Comparison of ENCODE assay signal across 12 mouse cellular contexts in genomic region chr6:116405243-116405642, GRCm38 (mm10). TPM values are rescaled to one million over a fixed set of nuclear protein-coding genes. Genes with fewer than 3 reads are reported as not detected.
DNase-seq lines count a peak whose midpoint lies in the region; ATAC-seq and TF ChIP-seq lines count a peak whose summit lies in the region.
"Had no signal": no experiment of that assay in that cellular context is flagged by ENCODE, and none has a peak within 500 bp of the region (broad histone marks: within the 10 kb centered on the region; RNA-seq: fewer than 3 reads in every experiment).

No protein-coding gene starts in this region.

- no peak overlapping the region for H3K4me2 ChIP-seq in forebrain, embryonic 14.5 days (ENCODE audit: low read length)
- no peak overlapping the region for H3K4me2 ChIP-seq in hindbrain, embryonic 13.5 days
- no peak overlapping the region for H3K4me2 ChIP-seq in midbrain, embryonic 14.5 days (ENCODE audit: low read length)
- H3K4me2 ChIP-seq: lung, embryonic 15.5 days had no signal

- H3K9me3 ChIP-seq in forebrain, embryonic 10.5 days, result no peaks in the 10 kb centered on the region
- no peaks in the 10 kb centered on the region for H3K9me3 ChIP-seq in forebrain, embryonic 14.5 days (replicated peaks; ENCODE audit: control insufficient read depth, low read length)
- no peaks in the 10 kb centered on the region for H3K9me3 ChIP-seq in hindbrain, embryonic 13.5 days
- H3K9me3 ChIP-seq in midbrain, embryonic 14.5 days (ENCODE audit: control insufficient read depth, low read length), result no peaks in the 10 kb centered on the region
- H3K9me3 ChIP-seq: lung, embryonic 15.5 days had no signal

- TF ChIP-seq CTCF in kidney, adult 2 months (conservative IDR thresholded peaks at IDR 0.05; ENCODE audit: insufficient read depth, insufficient read length, low read depth, low read length), result no peak

- H3K27me3 ChIP-seq in forebrain, embryonic 10.5 days (ENCODE audit: poor library complexity, severe bottlenecking), result no peaks in the 10 kb centered on the region
- no peaks in the 10 kb centered on the region for H3K27me3 ChIP-seq in forebrain, embryonic 14.5 days (replicated peaks; ENCODE audit: control insufficient read depth, insufficient read depth, low read length)
- no peaks in the 10 kb centered on the region for H3K27me3 ChIP-seq in hindbrain, embryonic 13.5 days
- no peaks in the 10 kb centered on the region for H3K27me3 ChIP-seq in midbrain, embryonic 14.5 days (ENCODE audit: control insufficient read depth, insufficient read depth, low read length)
- no peaks in the 10 kb centered on the region for H3K27me3 ChIP-seq in kidney, adult 2 months (replicated peaks; ENCODE audit: control insufficient read depth, insufficient read depth, low read length)
- H3K27me3 ChIP-seq: lung, embryonic 15.5 days had no signal

- no peak overlapping the region for H3K9ac ChIP-seq in forebrain, embryonic 14.5 days (ENCODE audit: low read length)
- no peak overlapping the region for H3K9ac ChIP-seq in hindbrain, embryonic 13.5 days
- no peak overlapping the region for H3K9ac ChIP-seq in midbrain, embryonic 14.5 days (replicated peaks; ENCODE audit: low read length)
- H3K9ac ChIP-seq: lung, embryonic 15.5 days had no signal

- peaks cover 42% of the 10 kb centered on the region for H3K36me3 ChIP-seq in forebrain, embryonic 10.5 days (replicated peaks)
- peaks cover 13% of the 10 kb centered on the region; the same call in 1 of the 2 replicates for H3K36me3 ChIP-seq in forebrain, embryonic 14.5 days (ENCODE audit: control insufficient read depth, insufficient read depth, low read length)
- peaks cover 59% of the 10 kb centered on the region for H3K36me3 ChIP-seq in hindbrain, embryonic 13.5 days
- peaks cover 49% of the 10 kb centered on the region for H3K36me3 ChIP-seq in midbrain, embryonic 14.5 days (ENCODE audit: control insufficient read depth, insufficient read depth, low read length)
- H3K36me3 ChIP-seq in kidney, adult 2 months (ENCODE audit: control insufficient read depth, insufficient read depth, low read length), result peaks cover 3% of the 10 kb centered on the region; the same call in 1 of the 2 replicates

- ATAC-seq in forebrain, embryonic 14.5 days, result no peak
- peak; percentile 61 for ATAC-seq in hindbrain, embryonic 13.5 days (ENCODE audit: low FRiP score)
- no peak; the same call in 1 of the 2 replicates for ATAC-seq in midbrain, embryonic 14.5 days (ENCODE audit: low FRiP score, low TSS enrichment)

- H3K4me1 ChIP-seq in forebrain, embryonic 10.5 days, result peaks cover 10% of the 10 kb centered on the region
- no peaks in the 10 kb centered on the region for H3K4me1 ChIP-seq in forebrain, embryonic 14.5 days (ENCODE audit: control insufficient read depth, insufficient read depth, low read length)
- peaks cover 27% of the 10 kb centered on the region for H3K4me1 ChIP-seq in hindbrain, embryonic 13.5 days (replicated peaks)
- peaks cover 9% of the 10 kb centered on the region for H3K4me1 ChIP-seq in midbrain, embryonic 14.5 days (ENCODE audit: control insufficient read depth, insufficient read depth, low read length)
- H3K4me1 ChIP-seq in kidney, adult 2 months (ENCODE audit: control insufficient read depth, insufficient read depth, low read length), result no peaks in the 10 kb centered on the region
- H3K4me1 ChIP-seq: lung, embryonic 15.5 days had no signal

- no peak for DNase-seq in forebrain, embryonic 10.5 days (ENCODE audit: extremely low spot score, low spot score)
- no peak for DNase-seq in forebrain, embryonic 14.5 days (ENCODE audit: low spot score)
- peak; percentile 44 for DNase-seq in brain, adult 2 months (ENCODE audit: low read depth, low spot score)
- DNase-seq in midbrain, embryonic 14.5 days, result peak; percentile 50
- DNase-seq in kidney, adult 2 months, result no peak
- DNase-seq in kidney, postnatal 10 days, result no peak
- DNase-seq in adrenal gland, postnatal 14 days, result no peak
- DNase-seq: heart, postnatal 10 days; kidney, adult 18-20 months; thymus, postnatal 14 days had no signal

- 61% methylated on average over 9 of the region's 9 CpGs for WGBS in forebrain, embryonic 10.5 days
- 46% methylated on average over 9 of the region's 9 CpGs for WGBS in forebrain, embryonic 14.5 days
- WGBS in hindbrain, embryonic 13.5 days, result 19% methylated on average over 9 of the region's 9 CpGs
- 5% methylated on average over 9 of the region's 9 CpGs for WGBS in midbrain, embryonic 14.5 days
- 91% methylated on average over 9 of the region's 9 CpGs for WGBS in kidney, adult 2 months

- peak overlapping the region; percentile 62 for H3K27ac ChIP-seq in forebrain, embryonic 10.5 days
- no peak overlapping the region for H3K27ac ChIP-seq in forebrain, embryonic 14.5 days (ENCODE audit: low read depth, low read length)
- peak overlapping the region; percentile 66; the same call in 1 of the 2 replicates for H3K27ac ChIP-seq in hindbrain, embryonic 13.5 days
- H3K27ac ChIP-seq in midbrain, embryonic 14.5 days (replicated peaks; ENCODE audit: low read depth, low read length), result peak overlapping the region; percentile 1; the same call in 1 of the 2 replicates
- H3K27ac ChIP-seq in kidney, adult 2 months (ENCODE audit: insufficient read depth, low read depth, low read length), result no peak overlapping the region
- H3K27ac ChIP-seq: lung, embryonic 15.5 days had no signal

- TF ChIP-seq POLR2A in kidney, adult 2 months (IDR thresholded peaks at IDR 0.05; ENCODE audit: low read depth, low read length), result no peak

- H3K4me3 ChIP-seq in forebrain, embryonic 10.5 days, result no peak overlapping the region
- no peak overlapping the region for H3K4me3 ChIP-seq in forebrain, embryonic 14.5 days (ENCODE audit: low read depth, low read length)
- H3K4me3 ChIP-seq in hindbrain, embryonic 13.5 days, result no peak overlapping the region
- no peak overlapping the region for H3K4me3 ChIP-seq in midbrain, embryonic 14.5 days (replicated peaks; ENCODE audit: low read depth, low read length)
- no peak overlapping the region for H3K4me3 ChIP-seq in kidney, adult 2 months (ENCODE audit: insufficient read depth, low read depth, low read length)
- H3K4me3 ChIP-seq: lung, embryonic 15.5 days had no signal

RNA-seq across cellular contexts. Expression of gene Alox5, which starts 55.7 kb away (rescaled TPM):
- polyA plus RNA-seq in forebrain, embryonic 10.5 days (2016; fragmentation: Nextera tagmentation; extraction: Ambion mirVana), result 0.78 and 1.0 TPM in 2 replicates
- 0.50 and 0.74 TPM in 2 replicates for polyA plus RNA-seq in forebrain, embryonic 14.5 days (2014; fragmentation: Nextera tagmentation; extraction: Ambion mirVana)
- polyA plus RNA-seq in hindbrain, embryonic 13.5 days (2015; fragmentation: Nextera tagmentation; extraction: Ambion mirVana), result 0.57 and 0.73 TPM in 2 replicates
- 0.36 and 0.38 TPM in 2 replicates for polyA plus RNA-seq in midbrain, embryonic 14.5 days (2014; fragmentation: Nextera tagmentation; extraction: Ambion mirVana)
- 0.45 and 1.2 TPM in 2 replicates for polyA plus RNA-seq in kidney, adult 2 months (2012; rRNA removed)
- total RNA-seq in adrenal gland, postnatal 14 days (2021), result 1.5 and 2.7 TPM in 2 replicates

Comparison
In these comparisons a context has a peak if more than half of its experiments do, and no peak if none do; other contexts are left out.
1. H3K27ac ChIP-seq: peak in forebrain, embryonic 10.5 days (single experiment), hindbrain, embryonic 13.5 days (single experiment) and midbrain, embryonic 14.5 days (single experiment); none in forebrain, embryonic 14.5 days (single experiment) and kidney, adult 2 months (single experiment).
2. DNase-seq: peak in brain, adult 2 months (single experiment) and midbrain, embryonic 14.5 days (single experiment); none in forebrain, embryonic 10.5 days (single experiment), forebrain, embryonic 14.5 days (single experiment), kidney, adult 2 months (single experiment), kidney, postnatal 10 days (single experiment) and adrenal gland, postnatal 14 days (single experiment).